Mouse (Mus musculus) heart, embryonic 14.5 days (tissue): ENCODE results near the gene Mdfic. TPM values are rescaled to one million over a fixed set of nuclear protein-coding genes. Genes with fewer than 3 reads are reported as not detected.
A peak's percentile ranks its signal among the peaks of the same experiment; 100 is the strongest.

ENCODE experiments used
- ATAC-seq: fragments of 200-750 bp; cut with Nextera tagmentation; 2 replicates; pipeline ENCODE4 v1.8.0; 2017; ENCODE audit warnings: low read depth, moderate TSS enrichment; ENCODE audit not compliant: insufficient number of reproducible peaks, insufficient read depth, low FRiP score
- H3K27ac ChIP-seq, 2 experiments: fragments of 200-500 bp in 1 of 2; fragments of 300-500 bp in 1 of 2; sonication (generic) in 1 of 2; replicated peaks in 1 of 2; 2 replicates each; pipeline ENCODE4 v1.5.1; 2012 to 2014; ENCODE audit warnings: low read depth in 2 of 2, low read length in 2 of 2, control low read depth in 1 of 2, mild to moderate bottlenecking in 1 of 2, mixed read lengths in 1 of 2; ENCODE audit not compliant: control insufficient read depth in 1 of 2, insufficient read depth in 1 of 2
- H3K27me3 ChIP-seq: fragments of 300-500 bp; sonication (generic); 2 replicates; pipeline ENCODE4 v1.6.1; 2014; ENCODE audit warnings: mild to moderate bottlenecking, low read length, control low read depth; ENCODE audit not compliant: control insufficient read depth, insufficient read depth
- H3K36me3 ChIP-seq: fragments of 300-500 bp; sonication (generic); 2 replicates; pipeline ENCODE4 v1.6.1; 2014; ENCODE audit warnings: mild to moderate bottlenecking, control low read depth, low read length, mixed read lengths; ENCODE audit not compliant: control insufficient read depth, insufficient read depth
- H3K4me1 ChIP-seq, 2 experiments: fragments of 200-500 bp in 1 of 2; fragments of 300-500 bp in 1 of 2; sonication (generic) in 1 of 2; 2 replicates each; pipeline ENCODE4 v1.6.1; 2012 to 2014; ENCODE audit warnings: low read length in 2 of 2, control low read depth in 1 of 2, mixed read lengths in 1 of 2; ENCODE audit not compliant: control insufficient read depth in 2 of 2, insufficient read depth in 2 of 2
- H3K4me2 ChIP-seq: fragments of 300-500 bp; sonication (generic); 2 replicates; pipeline ENCODE4 v1.6.1; 2014; ENCODE audit warnings: mild to moderate bottlenecking, low read length
- H3K4me3 ChIP-seq, 2 experiments: fragments of 200-500 bp in 1 of 2; fragments of 300-500 bp in 1 of 2; sonication (generic) in 1 of 2; 2 replicates each; pipeline ENCODE4 v1.5.1; 2012 to 2014; ENCODE audit warnings: low read length in 2 of 2, mild to moderate bottlenecking in 2 of 2, control low read depth in 1 of 2, low read depth in 1 of 2, moderate library complexity in 1 of 2; ENCODE audit not compliant: control insufficient read depth in 1 of 2, insufficient read depth in 1 of 2
- H3K9ac ChIP-seq: fragments of 300-500 bp; sonication (generic); 2 replicates; pipeline ENCODE4 v1.6.1; 2014; ENCODE audit warnings: mild to moderate bottlenecking, low read length
- H3K9me3 ChIP-seq: fragments of 300-500 bp; sonication (generic); 2 replicates; pipeline ENCODE4 v1.6.1; 2016; ENCODE audit warnings: low read length, control low read depth; ENCODE audit not compliant: control insufficient read depth
- WGBS: fragments of 180-500 bp; shearing (Covaris S2); extraction: QIAGEN DNeasy Blood & Tissue Kit; methylation state at CpG from one replicate; pipeline ENCODE4 v1.1.7; 2014; 5-methylcytosine and 5-hydroxymethylcytosine counted together
- polyA plus RNA-seq: library from polyadenylated mRNA; unstranded; fragments of >200 nt; fragmentation: Nextera tagmentation; extraction: Ambion mirVana; gene quantifications from 2 replicates; pipeline ENCODE4 v1.2.1, GENCODE M21; 2014

The Mdfic gene
- polyA plus RNA-seq, 1 experiment from 2014 or later: 7.6 TPM

- Histone ChIP-seq H3K9me3 (no peaks in the 10 kb centered on the region), H3K4me3 (no peak overlapping the region), H3K4me1 (peaks cover 12 to 32% of the 10 kb centered on the region in 2 experiments), H3K27me3 (no peaks in the 10 kb centered on the region), H3K36me3 (peaks cover 16% of the 10 kb centered on the region), H3K27ac (peak overlapping the region; percentile 75 to 76), H3K9ac (no peak overlapping the region), H3K4me2 (peak overlapping the region; percentile 22; the same call in 1 of the 2 replicates)
- ATAC-seq: no peak
- WGBS: 48% methylated on average over 6 of the region's 6 CpGs
Observed at GRCm38 (mm10) chr6:15742591-15743149, 22.2 kb downstream of the Mdfic start.

GRCm38 (mm10) chr6:15743291-15743792 is 22.9 kb downstream of the Mdfic start:
- Histone ChIP-seq H3K4me3 (no peak overlapping the region), H3K36me3 (peaks cover 16% of the 10 kb centered on the region), H3K27ac (peak overlapping the region; percentile 75 to 76), H3K4me1 (peaks cover 10 to 25% of the 10 kb centered on the region in 2 experiments), H3K9ac (peak overlapping the region; percentile 46; the same call in 1 of the 2 replicates), H3K4me2 (peak overlapping the region; percentile 22), H3K9me3 (no peaks in the 10 kb centered on the region), H3K27me3 (no peaks in the 10 kb centered on the region)
- 24% methylated on average over 8 of the region's 8 CpGs for WGBS
- peak; percentile 42; the same call in 1 of the 2 replicates for ATAC-seq

GRCm38 (mm10) chr6:15743793-15744192 is 23.3 kb downstream of the Mdfic start:
- 43% methylated on average over 6 of the region's 6 CpGs for WGBS
- H3K36me3 ChIP-seq: peaks cover 16% of the 10 kb centered on the region
- peak overlapping the region; percentile 46; the same call in 1 of the 2 replicates for H3K9ac ChIP-seq
- no peaks in the 10 kb centered on the region for H3K9me3 ChIP-seq
- peaks cover 9 to 20% of the 10 kb centered on the region in 2 experiments for H3K4me1 ChIP-seq
- no peak overlapping the region for H3K4me3 ChIP-seq
- peak overlapping the region; percentile 75 to 76 for H3K27ac ChIP-seq
- H3K27me3 ChIP-seq: no peaks in the 10 kb centered on the region
- peak overlapping the region; percentile 22 for H3K4me2 ChIP-seq
- 0 out of 2 replicates have a peak, but pooled peaks have one; percentile 4 for ATAC-seq

GRCm38 (mm10) chr6:15745313-15745712 is 24.9 kb downstream of the Mdfic start:
- 83% methylated on average over 6 of the region's 6 CpGs for WGBS
- no peak overlapping the region for H3K27ac ChIP-seq
- no peak for ATAC-seq

GRCm38 (mm10) chr6:15745891-15746290 is 25.4 kb downstream of the Mdfic start:
- Histone ChIP-seq H3K9me3 (no peaks in the 10 kb centered on the region), H3K4me3 (no peak overlapping the region), H3K27ac (no peak overlapping the region), H3K9ac (no peak overlapping the region), H3K4me1 (peaks cover 9 to 27% of the 10 kb centered on the region in 2 experiments), H3K27me3 (no peaks in the 10 kb centered on the region), H3K36me3 (peaks cover 11% of the 10 kb centered on the region), H3K4me2 (no peak overlapping the region)
- 71% methylated on average over 5 of the region's 5 CpGs for WGBS
- no peak for ATAC-seq

More at GRCm38 (mm10) chr6:15745313-15745712, 24.9 kb downstream of the Mdfic start:
- peaks cover 9 to 26% of the 10 kb centered on the region in 2 experiments for H3K4me1 ChIP-seq
- no peak overlapping the region for H3K4me3 ChIP-seq
- peaks cover 13% of the 10 kb centered on the region for H3K36me3 ChIP-seq
- no peak overlapping the region for H3K4me2 ChIP-seq
- no peaks in the 10 kb centered on the region for H3K9me3 ChIP-seq
- no peaks in the 10 kb centered on the region for H3K27me3 ChIP-seq
- no peak overlapping the region for H3K9ac ChIP-seq

- Histone ChIP-seq H3K27me3 (no peaks in the 10 kb centered on the region), H3K4me1 (peaks cover 9 to 21% of the 10 kb centered on the region in 2 experiments), H3K9ac (no peak overlapping the region), H3K4me3 (no peak overlapping the region), H3K36me3 (peaks cover 11% of the 10 kb centered on the region), H3K9me3 (no peaks in the 10 kb centered on the region), H3K4me2 (no peak overlapping the region), H3K27ac (no peak overlapping the region)
- ATAC-seq: no peak
- WGBS: 88% methylated on average over 5 of the region's 5 CpGs
Observed at GRCm38 (mm10) chr6:15747396-15748155, 27.1 kb downstream of the Mdfic start.

- H3K4me3 ChIP-seq: no peak overlapping the region
- no peak overlapping the region for H3K9ac ChIP-seq
- no peaks in the 10 kb centered on the region for H3K27me3 ChIP-seq
- no peak overlapping the region for H3K27ac ChIP-seq
- WGBS: 69% methylated on average over 1 of the region's 1 CpGs
- ATAC-seq: no peak
- H3K9me3 ChIP-seq: no peaks in the 10 kb centered on the region
- H3K36me3 ChIP-seq: peaks cover 11% of the 10 kb centered on the region
- no peak overlapping the region for H3K4me2 ChIP-seq
- peaks cover 7 to 15% of the 10 kb centered on the region in 2 experiments for H3K4me1 ChIP-seq
Observed at GRCm38 (mm10) chr6:15748236-15748635, 27.8 kb downstream of the Mdfic start.
